ENCODE assay signal across 8 mouse cellular contexts in the genomic region with DNA sequence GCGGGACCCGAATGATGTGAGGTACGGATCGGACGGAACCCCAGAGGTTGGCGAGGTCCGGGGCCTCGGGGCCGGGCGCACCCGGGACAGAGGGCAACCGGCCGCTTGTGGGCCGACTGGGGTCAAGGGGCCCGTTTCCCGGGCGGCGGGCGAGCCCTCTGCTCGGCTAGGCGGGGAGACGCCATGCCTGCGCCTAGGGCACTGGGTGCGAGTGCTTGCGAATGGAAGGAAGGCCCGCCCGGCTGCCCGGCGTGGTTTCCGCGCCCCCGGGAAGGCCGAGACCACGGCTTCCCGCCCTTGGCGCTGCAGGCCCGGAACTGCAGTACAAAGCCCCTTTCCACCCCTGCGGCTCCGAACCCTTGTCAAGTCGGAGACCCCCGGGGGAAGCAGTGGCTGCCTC. TPM values are rescaled to one million over a fixed set of nuclear protein-coding genes. Genes with fewer than 3 reads are reported as not detected.
DNase-seq lines count a peak whose midpoint lies in the region; ATAC-seq lines count a peak whose summit lies in the region.

No protein-coding gene starts in this region.

- H3K27ac ChIP-seq in limb, embryonic 11.5 days (replicated peaks; ENCODE audit: low read depth, low read length), result peak overlapping the region; percentile 70
- H3K27ac ChIP-seq in midbrain, embryonic 13.5 days, result peak overlapping the region; percentile 90

- H3K36me3 ChIP-seq in erythroblast, embryonic 14.5 days (ENCODE audit: control insufficient read depth), result peaks cover 41% of the 10 kb centered on the region
- peaks cover 22% of the 10 kb centered on the region for H3K36me3 ChIP-seq in limb, embryonic 11.5 days (ENCODE audit: control insufficient read depth, insufficient read depth, low read length)
- H3K36me3 ChIP-seq in midbrain, embryonic 13.5 days, result peaks cover 38% of the 10 kb centered on the region

- H3K27me3 ChIP-seq in erythroblast, embryonic 14.5 days (ENCODE audit: control insufficient read depth), result no peaks in the 10 kb centered on the region
- no peaks in the 10 kb centered on the region for H3K27me3 ChIP-seq in limb, embryonic 11.5 days (ENCODE audit: control insufficient read depth, insufficient read depth, low read length)
- H3K27me3 ChIP-seq in midbrain, embryonic 13.5 days, result no peaks in the 10 kb centered on the region

- H3K4me2 ChIP-seq in limb, embryonic 11.5 days (ENCODE audit: low read depth, severe bottlenecking), result peak overlapping the region; percentile 72
- peak overlapping the region; percentile 85 for H3K4me2 ChIP-seq in midbrain, embryonic 13.5 days (replicated peaks)

- peak; percentile 18; the same call in 1 of the 2 replicates for ATAC-seq in frontal cortex, adult (ENCODE audit: low TSS enrichment)
- ATAC-seq in CD4-positive, CD25-positive, alpha-beta regulatory T cell, adult 4 months, result peak; percentile 21
- ATAC-seq in limb, embryonic 11.5 days (ENCODE audit: insufficient number of reproducible peaks, low FRiP score, low TSS enrichment, low read depth), result peak; percentile 58
- no peak for ATAC-seq in midbrain, embryonic 13.5 days

- H3K4me3 ChIP-seq in erythroblast, embryonic 14.5 days (replicated peaks), result peak overlapping the region; percentile 98
- peak overlapping the region; percentile 100 for H3K4me3 ChIP-seq in limb, embryonic 11.5 days (ENCODE audit: low read depth, low read length)
- H3K4me3 ChIP-seq in midbrain, embryonic 13.5 days (replicated peaks), result peak overlapping the region; percentile 100

- DNase-seq in frontal cortex, postnatal 36 days (ENCODE audit: low spot score in 2 of 2), result no peak
- DNase-seq in limb, embryonic 11.5 days (ENCODE audit: low spot score), result peak; percentile 59
- DNase-seq in left cerebral cortex, adult 18-20 months (ENCODE audit: low spot score in 2 of 2), result no peak
- no peak for DNase-seq in kidney, postnatal 10 days

- H3K4me1 ChIP-seq in erythroblast, embryonic 14.5 days (ENCODE audit: control insufficient read depth), result peaks cover 28% of the 10 kb centered on the region
- no peaks in the 10 kb centered on the region for H3K4me1 ChIP-seq in limb, embryonic 11.5 days (ENCODE audit: control insufficient read depth, insufficient read depth, low read length)
- H3K4me1 ChIP-seq in midbrain, embryonic 13.5 days (replicated peaks), result peaks cover 14% of the 10 kb centered on the region

- peak overlapping the region; percentile 100 for H3K9ac ChIP-seq in limb, embryonic 11.5 days (ENCODE audit: low read length)
- H3K9ac ChIP-seq in midbrain, embryonic 13.5 days (replicated peaks), result peak overlapping the region; percentile 100

- no peaks in the 10 kb centered on the region for H3K9me3 ChIP-seq in erythroblast, embryonic 14.5 days (ENCODE audit: control insufficient read depth, low read length)
- no peaks in the 10 kb centered on the region for H3K9me3 ChIP-seq in limb, embryonic 11.5 days (ENCODE audit: control insufficient read depth, low read length)
- no peaks in the 10 kb centered on the region for H3K9me3 ChIP-seq in midbrain, embryonic 13.5 days

- WGBS in limb, embryonic 11.5 days, result under 1% methylated on average over 41 of the region's 41 CpGs
- under 1% methylated on average over 34 of the region's 41 CpGs for WGBS in midbrain, embryonic 13.5 days

RNA-seq across cellular contexts. Expression of a gene that starts 0.4 kb away (rescaled TPM):
- polyA plus RNA-seq in CD4-positive, CD25-positive, alpha-beta regulatory T cell, adult 4 months (2017; shearing (Covaris generic)), result 100 to 1,000 TPM in 1 of 2 experiments, 10 to 100 TPM in 1; 98.9 to 160 TPM
- 5.0 and 5.9 TPM in 2 replicates for polyA plus RNA-seq in erythroblast, embryonic 14.5 days (2012)
- polyA plus RNA-seq in limb, embryonic 11.5 days (2014; fragmentation: Nextera tagmentation; extraction: Ambion mirVana), result 118 and 132 TPM in 2 replicates
- polyA plus RNA-seq in midbrain, embryonic 13.5 days (2015; fragmentation: Nextera tagmentation; extraction: Ambion mirVana), result 109 and 120 TPM in 2 replicates
- 10 to 100 TPM; 54.6 to 64.6 TPM for total RNA-seq in left cerebral cortex, adult 18-20 months (2021)

RNA-seq across cellular contexts. Expression of a gene that starts 5.8 kb away (rescaled TPM):
- 100 to 1,000 TPM in 1 of 2 experiments, 10 to 100 TPM in 1; 96.8 to 122 TPM for polyA plus RNA-seq in CD4-positive, CD25-positive, alpha-beta regulatory T cell, adult 4 months (2017; shearing (Covaris generic))
- polyA plus RNA-seq in erythroblast, embryonic 14.5 days (2012), result 9.5 and 10.4 TPM in 2 replicates
- 49.8 and 56.9 TPM in 2 replicates for polyA plus RNA-seq in limb, embryonic 11.5 days (2014; fragmentation: Nextera tagmentation; extraction: Ambion mirVana)
- 146 and 161 TPM in 2 replicates for polyA plus RNA-seq in midbrain, embryonic 13.5 days (2015; fragmentation: Nextera tagmentation; extraction: Ambion mirVana)
- 100 to 1,000 TPM; 121 to 135 TPM for total RNA-seq in left cerebral cortex, adult 18-20 months (2021)

RNA-seq across cellular contexts. Expression of a gene that starts 28.5 kb away (rescaled TPM):
- polyA plus RNA-seq in CD4-positive, CD25-positive, alpha-beta regulatory T cell, adult 4 months (2017; shearing (Covaris generic)), result 10 to 100 TPM; 28.9 to 38.7 TPM
- 1.2 and 1.5 TPM in 2 replicates for polyA plus RNA-seq in erythroblast, embryonic 14.5 days (2012)
- 65.9 and 73.3 TPM in 2 replicates for polyA plus RNA-seq in limb, embryonic 11.5 days (2014; fragmentation: Nextera tagmentation; extraction: Ambion mirVana)
- polyA plus RNA-seq in midbrain, embryonic 13.5 days (2015; fragmentation: Nextera tagmentation; extraction: Ambion mirVana), result 38.4 and 40.0 TPM in 2 replicates
- total RNA-seq in left cerebral cortex, adult 18-20 months (2021), result 10 to 100 TPM; 38.5 to 44.4 TPM

RNA-seq across cellular contexts. Expression of a gene that starts 53.9 kb away (rescaled TPM):
- polyA plus RNA-seq in CD4-positive, CD25-positive, alpha-beta regulatory T cell, adult 4 months (2017; shearing (Covaris generic)), result 10 to 100 TPM; 34.5 to 48.8 TPM
- 0.40 and 0.54 TPM in 2 replicates for polyA plus RNA-seq in erythroblast, embryonic 14.5 days (2012)
- polyA plus RNA-seq in limb, embryonic 11.5 days (2014; fragmentation: Nextera tagmentation; extraction: Ambion mirVana), result 39.8 and 40.2 TPM in 2 replicates
- 17.9 and 18.2 TPM in 2 replicates for polyA plus RNA-seq in midbrain, embryonic 13.5 days (2015; fragmentation: Nextera tagmentation; extraction: Ambion mirVana)
- total RNA-seq in left cerebral cortex, adult 18-20 months (2021), result 1 to 10 TPM; 6.6 to 7.6 TPM

RNA-seq across cellular contexts. Expression of a gene that starts 55.3 kb away (rescaled TPM):
- polyA plus RNA-seq in CD4-positive, CD25-positive, alpha-beta regulatory T cell, adult 4 months (2017; shearing (Covaris generic)), result 10 to 100 TPM; 28.5 to 38.4 TPM
- 0.37 and 0.60 TPM in 2 replicates for polyA plus RNA-seq in erythroblast, embryonic 14.5 days (2012)
- 86.9 and 87.1 TPM in 2 replicates for polyA plus RNA-seq in limb, embryonic 11.5 days (2014; fragmentation: Nextera tagmentation; extraction: Ambion mirVana)
- 104 and 107 TPM in 2 replicates for polyA plus RNA-seq in midbrain, embryonic 13.5 days (2015; fragmentation: Nextera tagmentation; extraction: Ambion mirVana)
- total RNA-seq in left cerebral cortex, adult 18-20 months (2021), result 100 to 1,000 TPM; 102 to 108 TPM

Comparison
In these comparisons a context has a peak if more than half of its experiments do, and no peak if none do; other contexts are left out.
1. RNA of a gene that starts 0.4 kb away (polyA plus RNA-seq): 98.9 to 160 TPM in CD4-positive, CD25-positive, alpha-beta regulatory T cell, adult 4 months, 109 to 120 TPM in midbrain, embryonic 13.5 days and 118 to 132 TPM in limb, embryonic 11.5 days; 5.0 to 5.9 TPM in erythroblast, embryonic 14.5 days; every median in the first group is over 10 times any median in the second.
2. RNA of a gene that starts 28.5 kb away (polyA plus RNA-seq): 65.9 to 73.3 TPM in limb, embryonic 11.5 days, 38.4 to 40.0 TPM in midbrain, embryonic 13.5 days and 28.9 to 38.7 TPM in CD4-positive, CD25-positive, alpha-beta regulatory T cell, adult 4 months; 1.2 to 1.5 TPM in erythroblast, embryonic 14.5 days; every median in the first group is over 10 times any median in the second.
3. Peak in every context shown above with its lines, with median percentiles within 50 percentile points of each other: H3K4me3 ChIP-seq.